Mouse (Mus musculus): Measurements from ENCODE around the gene Srd5a1. TPM values are rescaled to one million over a fixed set of nuclear protein-coding genes. Genes with fewer than 3 reads are reported as not detected.

Srd5a1 gene
- total and polyA plus RNA-seq, 2 experiments from 2014 or later, result 22.6 to 34.7 TPM

- ATAC-seq (no peak), DNase-seq (ENCODE audit: low spot score) (no peak)
- Histone ChIP-seq H3K9me3 (ENCODE audit: low read length) (no peaks in the 10 kb centered on the region), H3K4me2 (ENCODE audit: low read depth, low read length) (no peak overlapping the region), H3K9ac (replicated peaks; ENCODE audit: low read length) (no peak overlapping the region), H3K27ac (no peak overlapping the region), H3K4me3 (ENCODE audit: low read length) (no peak overlapping the region), H3K36me3 (ENCODE audit: insufficient read depth, low read length) (peaks cover 14% of the 10 kb centered on the region; the same call in 1 of the 2 replicates), H3K4me1 (ENCODE audit: insufficient read depth, low read length) (no peaks in the 10 kb centered on the region), H3K27me3 (ENCODE audit: insufficient read depth, low read length) (no peaks in the 10 kb centered on the region)
- 79% methylated on average over 5 of the region's 5 CpGs for WGBS
- TF ChIP-seq CTCF (IDR thresholded peaks at IDR 0.05; ENCODE audit: low read depth), result no peak
These were observed 31.5 kb upstream of the Srd5a1 start for GRCm38 (mm10) chr13:69642656-69643216.

- DNase-seq (ENCODE audit: low spot score) (no peak), ATAC-seq (no peak)
- H3K9me3 ChIP-seq (ENCODE audit: low read length), result no peaks in the 10 kb centered on the region
- H3K9ac ChIP-seq (replicated peaks; ENCODE audit: low read length), result no peak overlapping the region
- H3K4me1 ChIP-seq (ENCODE audit: insufficient read depth, low read length), result no peaks in the 10 kb centered on the region
- H3K4me3 ChIP-seq (ENCODE audit: low read length), result no peak overlapping the region
- 83% methylated on average over 3 of the region's 3 CpGs for WGBS
- no peaks in the 10 kb centered on the region for H3K27me3 ChIP-seq (ENCODE audit: insufficient read depth, low read length)
- H3K4me2 ChIP-seq (ENCODE audit: low read depth, low read length), result no peak overlapping the region
- no peak for TF ChIP-seq CTCF (IDR thresholded peaks at IDR 0.05; ENCODE audit: low read depth)
- H3K27ac ChIP-seq, result no peak overlapping the region
- H3K36me3 ChIP-seq (ENCODE audit: insufficient read depth, low read length), result peaks cover 22% of the 10 kb centered on the region; the same call in 1 of the 2 replicates
These were observed 29.8 kb upstream of the Srd5a1 start for GRCm38 (mm10) chr13:69641017-69641416.

- H3K4me3 ChIP-seq (ENCODE audit: low read length), result no peak overlapping the region
- WGBS, result 86% methylated on average over 4 of the region's 4 CpGs
- H3K27ac ChIP-seq, result no peak overlapping the region
- peaks cover 27% of the 10 kb centered on the region for H3K36me3 ChIP-seq (ENCODE audit: insufficient read depth, low read length)
- H3K4me2 ChIP-seq (ENCODE audit: low read depth, low read length), result no peak overlapping the region
- ATAC-seq (no peak), DNase-seq (ENCODE audit: low spot score) (no peak)
- no peak for TF ChIP-seq CTCF (IDR thresholded peaks at IDR 0.05; ENCODE audit: low read depth)
- H3K27me3 ChIP-seq (ENCODE audit: insufficient read depth, low read length), result no peaks in the 10 kb centered on the region
- no peaks in the 10 kb centered on the region for H3K4me1 ChIP-seq (ENCODE audit: insufficient read depth, low read length)
- H3K9ac ChIP-seq (replicated peaks; ENCODE audit: low read length), result no peak overlapping the region
- H3K9me3 ChIP-seq (ENCODE audit: low read length), result no peaks in the 10 kb centered on the region
These were observed 29.3 kb upstream of the Srd5a1 start for GRCm38 (mm10) chr13:69640541-69640940.

DNA sequence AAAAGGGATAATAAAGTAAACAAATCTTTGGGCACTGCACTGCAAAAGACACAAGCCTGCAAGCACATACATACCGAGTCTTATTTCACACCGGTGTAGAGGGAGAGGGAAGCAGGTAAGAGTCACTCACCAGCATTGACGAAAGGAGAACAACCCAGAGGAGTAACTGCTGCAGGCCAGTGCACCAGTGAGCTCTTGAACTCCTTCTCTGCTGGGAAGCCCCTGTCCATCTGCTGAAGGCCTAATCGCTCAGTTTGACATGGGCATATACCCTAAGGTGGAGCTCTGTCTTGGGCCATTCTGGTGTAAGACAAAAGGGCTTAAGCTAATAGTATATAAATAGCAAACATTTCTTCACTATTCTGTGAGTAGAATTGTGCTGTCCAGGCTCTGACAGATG is 28.9 kb upstream of the Srd5a1 start:
- H3K4me2 ChIP-seq (ENCODE audit: low read depth, low read length), result no peak overlapping the region
- H3K36me3 ChIP-seq (ENCODE audit: insufficient read depth, low read length), result peaks cover 31% of the 10 kb centered on the region
- H3K9ac ChIP-seq (replicated peaks; ENCODE audit: low read length), result no peak overlapping the region
- H3K27ac ChIP-seq, result no peak overlapping the region
- no peaks in the 10 kb centered on the region for H3K9me3 ChIP-seq (ENCODE audit: low read length)
- H3K4me1 ChIP-seq (ENCODE audit: insufficient read depth, low read length), result no peaks in the 10 kb centered on the region
- DNase-seq (ENCODE audit: low spot score) (no peak), ATAC-seq (no peak)
- H3K4me3 ChIP-seq (ENCODE audit: low read length), result no peak overlapping the region
- TF ChIP-seq CTCF (IDR thresholded peaks at IDR 0.05; ENCODE audit: low read depth), result no peak
- no peaks in the 10 kb centered on the region for H3K27me3 ChIP-seq (ENCODE audit: insufficient read depth, low read length)
- 96% methylated on average over 4 of the region's 4 CpGs for WGBS

DNA sequence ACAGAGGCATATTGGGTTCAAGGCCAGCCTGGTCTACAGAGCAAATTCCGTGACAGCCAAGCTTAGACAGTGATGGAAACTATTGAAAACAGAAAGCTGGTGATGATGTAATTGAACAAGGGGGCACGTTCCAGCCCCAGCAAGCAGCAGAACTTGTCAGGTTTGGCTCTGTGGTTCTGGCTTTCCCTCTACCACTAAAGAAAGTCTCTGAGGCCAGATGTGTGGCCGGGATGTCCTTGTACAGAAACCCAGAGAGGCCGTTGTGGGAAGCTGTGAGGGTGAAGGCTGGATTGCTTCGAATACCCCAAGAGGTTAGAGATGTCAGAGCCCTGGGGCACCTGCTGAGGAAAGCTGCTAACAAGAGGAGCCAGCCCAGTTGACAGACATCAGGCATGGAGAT is 28.0 kb upstream of the Srd5a1 start:
- WGBS, result 96% methylated on average over 5 of the region's 5 CpGs
- TF ChIP-seq CTCF (IDR thresholded peaks at IDR 0.05; ENCODE audit: low read depth), result no peak
- peaks cover 40% of the 10 kb centered on the region for H3K36me3 ChIP-seq (ENCODE audit: insufficient read depth, low read length)
- H3K9ac ChIP-seq (replicated peaks; ENCODE audit: low read length), result no peak overlapping the region
- no peak overlapping the region for H3K4me2 ChIP-seq (ENCODE audit: low read depth, low read length)
- no peak for ATAC-seq
- H3K27ac ChIP-seq, result no peak overlapping the region
- no peak overlapping the region for H3K4me3 ChIP-seq (ENCODE audit: low read length)
- no peaks in the 10 kb centered on the region for H3K4me1 ChIP-seq (ENCODE audit: insufficient read depth, low read length)
- H3K27me3 ChIP-seq (ENCODE audit: insufficient read depth, low read length), result no peaks in the 10 kb centered on the region
- DNase-seq (ENCODE audit: low spot score), result no peak
- H3K9me3 ChIP-seq (ENCODE audit: low read length), result no peaks in the 10 kb centered on the region

DNA sequence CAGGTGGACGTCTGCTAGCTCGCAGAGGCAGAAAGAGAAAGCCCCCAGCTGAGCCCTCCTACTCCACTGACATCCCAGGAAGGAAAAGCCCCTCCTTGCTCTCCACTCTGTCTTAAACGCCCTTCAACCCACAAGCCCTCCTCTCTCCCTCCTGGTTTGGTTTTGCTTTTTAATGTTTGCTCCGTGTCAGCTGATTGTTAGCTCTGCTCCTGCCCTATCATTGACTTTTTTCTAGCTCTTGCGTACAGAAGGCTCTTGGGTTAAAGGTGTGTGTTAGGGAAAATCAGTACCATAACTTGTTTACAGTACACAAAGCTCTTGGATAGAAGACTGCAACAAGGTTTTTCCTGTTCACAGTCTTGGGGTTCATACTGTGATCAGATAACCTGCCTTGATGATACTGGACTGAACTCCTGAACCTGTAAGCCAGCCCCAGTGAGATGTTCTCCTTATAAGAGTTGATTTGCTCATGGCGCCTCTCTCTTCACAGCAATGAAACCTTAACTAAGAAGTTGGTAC is 26.9 kb upstream of the Srd5a1 start:
- ATAC-seq (no peak), DNase-seq (ENCODE audit: low spot score) (no peak)
- no peak overlapping the region for H3K9ac ChIP-seq (replicated peaks; ENCODE audit: low read length)
- no peaks in the 10 kb centered on the region for H3K9me3 ChIP-seq (ENCODE audit: low read length)
- TF ChIP-seq CTCF (IDR thresholded peaks at IDR 0.05; ENCODE audit: low read depth), result no peak
- peaks cover 50% of the 10 kb centered on the region for H3K36me3 ChIP-seq (ENCODE audit: insufficient read depth, low read length)
- H3K4me1 ChIP-seq (ENCODE audit: insufficient read depth, low read length), result no peaks in the 10 kb centered on the region
- no peak overlapping the region for H3K27ac ChIP-seq
- H3K27me3 ChIP-seq (ENCODE audit: insufficient read depth, low read length), result no peaks in the 10 kb centered on the region
- 84% methylated on average over 6 of the region's 6 CpGs for WGBS
- no peak overlapping the region for H3K4me3 ChIP-seq (ENCODE audit: low read length)
- H3K4me2 ChIP-seq (ENCODE audit: low read depth, low read length), result no peak overlapping the region

DNA sequence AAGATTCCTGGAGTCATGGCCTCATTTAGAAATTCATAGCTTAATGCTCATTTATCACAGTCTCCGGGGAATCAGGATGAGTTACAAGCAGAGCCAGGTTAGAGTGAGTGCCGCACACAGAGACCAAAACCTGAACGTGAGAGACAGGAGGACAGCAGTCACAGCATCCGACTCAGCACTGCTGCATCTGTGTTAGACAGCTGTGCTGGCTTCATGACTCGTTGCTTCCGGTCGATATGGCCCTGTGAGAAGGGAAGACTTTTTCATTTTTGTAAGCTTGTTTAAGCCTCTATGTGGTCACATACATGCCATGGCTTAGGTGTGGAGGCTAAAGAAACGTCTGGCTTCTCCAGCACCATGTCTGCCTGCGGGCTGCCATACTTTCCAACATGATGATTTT is 26.4 kb upstream of the Srd5a1 start:
- H3K9ac ChIP-seq (replicated peaks; ENCODE audit: low read length), result no peak overlapping the region
- no peaks in the 10 kb centered on the region for H3K9me3 ChIP-seq (ENCODE audit: low read length)
- 88% methylated on average over 9 of the region's 9 CpGs for WGBS
- H3K4me3 ChIP-seq (ENCODE audit: low read length), result no peak overlapping the region
- H3K27ac ChIP-seq, result no peak overlapping the region
- DNase-seq (ENCODE audit: low spot score), result no peak
- no peak for ATAC-seq
- TF ChIP-seq CTCF (IDR thresholded peaks at IDR 0.05; ENCODE audit: low read depth), result no peak
- H3K36me3 ChIP-seq (ENCODE audit: insufficient read depth, low read length), result peaks cover 52% of the 10 kb centered on the region
- H3K4me1 ChIP-seq (ENCODE audit: insufficient read depth, low read length), result no peaks in the 10 kb centered on the region
- no peak overlapping the region for H3K4me2 ChIP-seq (ENCODE audit: low read depth, low read length)
- H3K27me3 ChIP-seq (ENCODE audit: insufficient read depth, low read length), result no peaks in the 10 kb centered on the region

Data from hindbrain, postnatal 0 days (tissue).